Mouse (Mus musculus) natural killer cell, adult 2 months (primary cell): ENCODE results near the gene Adh1.

Experiments
- DNase-seq, 2 experiments: peaks; one replicate each; pipeline ENCODE4 v3.0.0; 2022; ENCODE audit warnings: low spot score in 2 of 2

Gene Adh1

DNA sequence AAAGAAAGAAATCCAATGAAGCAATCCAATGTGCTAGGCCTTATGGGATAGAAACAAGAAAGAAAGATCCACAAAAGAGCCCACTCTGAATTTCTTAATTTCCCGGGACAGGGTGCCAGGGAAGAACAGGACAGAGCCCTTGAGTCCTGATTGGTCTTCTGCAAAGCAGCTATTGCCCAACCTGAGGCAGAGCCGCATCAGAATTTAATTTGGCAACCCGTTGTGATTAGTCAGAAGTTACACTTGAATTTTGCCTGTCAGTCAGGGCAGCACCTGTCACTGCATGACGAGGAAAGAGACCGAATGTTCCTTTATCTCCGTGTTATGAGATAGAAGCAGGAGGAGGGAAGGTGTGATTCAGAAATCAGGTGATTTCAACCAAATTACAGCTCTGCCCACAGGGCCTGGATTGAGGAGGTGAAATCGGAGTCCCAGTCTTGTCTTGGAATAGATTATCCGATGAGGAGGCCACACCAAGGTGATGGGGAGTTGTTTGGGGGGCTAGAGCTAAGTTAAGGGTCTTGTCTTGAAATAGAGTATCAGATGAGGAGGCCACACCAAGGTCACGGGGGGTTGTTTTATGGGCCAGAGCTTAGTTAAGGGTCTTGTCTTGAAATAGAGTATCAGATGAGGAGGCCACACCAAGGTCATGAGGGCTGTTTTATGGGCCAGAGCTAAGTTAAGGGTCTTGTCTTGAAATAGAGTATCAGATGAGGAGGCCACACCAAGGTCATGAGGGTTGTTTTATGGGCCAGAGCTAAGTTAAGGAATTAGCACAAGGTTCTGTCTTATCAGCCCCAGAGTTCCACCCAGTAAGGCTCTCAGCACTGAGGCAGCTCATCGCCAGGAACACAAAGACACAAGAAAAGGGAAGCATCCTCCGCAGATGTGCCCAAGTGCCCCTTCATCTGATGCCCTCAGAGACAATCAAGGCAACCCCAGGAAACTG, at the start of gene Adh1:
Adh1 (plus strand) TSS at position 271 of the 949 bp plus-strand sequence.
- no peak for DNase-seq

DNA sequence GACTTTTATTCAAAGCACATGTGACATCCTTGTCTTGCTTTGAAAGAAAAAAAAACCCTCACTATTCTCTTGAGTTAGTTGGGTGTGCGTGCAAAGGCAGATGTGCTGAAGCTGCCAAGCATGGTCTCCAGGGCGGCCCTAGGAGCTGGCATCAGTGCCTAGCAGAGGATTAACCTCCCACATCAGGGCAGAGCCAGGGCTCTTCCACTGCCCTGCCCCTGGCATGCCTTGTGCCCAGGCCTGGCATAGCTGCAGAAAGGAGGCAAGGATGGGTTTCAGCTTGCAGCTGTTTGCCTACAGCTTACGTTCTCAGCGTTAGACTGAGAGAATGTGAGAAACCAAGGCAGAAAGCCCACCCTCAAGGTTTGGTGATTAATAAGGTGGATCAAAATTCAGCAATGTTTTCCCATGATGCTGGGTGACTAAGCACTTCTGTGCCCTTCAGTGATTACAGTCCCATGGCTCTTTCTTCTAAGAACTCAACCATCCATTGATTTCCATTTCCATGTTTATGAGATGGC, 48.3 kb upstream of the Adh1 start:
- no peak for DNase-seq

DNA sequence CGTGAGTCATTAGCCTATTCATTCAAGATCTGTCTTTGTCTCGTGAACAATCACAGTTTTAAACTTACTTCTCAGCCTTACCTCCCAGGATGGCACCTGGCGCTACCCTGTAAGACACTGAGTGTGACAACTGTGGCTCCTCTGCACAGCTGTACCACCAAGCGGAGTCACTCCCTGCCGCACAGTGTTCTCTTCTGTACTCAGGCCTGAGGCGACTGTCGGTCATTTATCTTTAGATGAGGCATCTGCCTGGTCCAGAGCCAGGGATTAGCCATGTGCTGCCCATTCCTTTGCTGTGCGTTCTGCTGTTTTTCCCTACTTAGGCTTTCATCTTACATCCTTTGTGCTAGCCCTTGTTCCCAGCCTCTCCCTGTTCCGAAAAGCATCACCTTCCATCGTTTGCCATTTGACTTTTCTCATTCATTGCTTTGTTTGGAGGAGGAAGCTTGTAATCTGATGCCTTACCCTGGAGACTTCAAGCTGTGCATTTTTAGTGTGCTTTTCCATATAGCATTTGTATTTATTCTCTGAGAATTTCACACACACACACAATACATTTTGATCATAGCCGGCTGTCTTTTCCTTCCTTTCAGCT, 45.3 kb upstream of the Adh1 start:
- no peak for DNase-seq

DNA sequence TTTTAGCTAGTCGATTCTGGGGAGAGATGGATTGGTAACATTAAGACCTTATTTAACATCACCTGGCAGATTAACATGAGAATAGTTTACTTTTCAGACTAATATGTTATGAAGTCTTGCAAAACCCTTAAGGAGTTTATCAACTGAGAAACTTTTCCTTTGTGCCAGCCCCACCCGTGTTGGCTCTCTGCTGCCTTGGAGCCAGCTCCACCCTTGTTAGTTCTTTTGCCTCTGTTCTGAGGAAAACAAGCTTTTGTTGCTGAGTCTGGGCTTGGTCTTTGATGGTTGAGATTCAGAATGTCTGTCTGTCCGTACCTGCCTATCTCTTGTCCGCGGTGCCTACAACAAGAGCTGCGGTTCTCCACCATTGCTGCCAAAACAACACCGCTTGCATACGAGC, 44.7 kb upstream of the Adh1 start:
- DNase-seq, result no peak

DNA sequence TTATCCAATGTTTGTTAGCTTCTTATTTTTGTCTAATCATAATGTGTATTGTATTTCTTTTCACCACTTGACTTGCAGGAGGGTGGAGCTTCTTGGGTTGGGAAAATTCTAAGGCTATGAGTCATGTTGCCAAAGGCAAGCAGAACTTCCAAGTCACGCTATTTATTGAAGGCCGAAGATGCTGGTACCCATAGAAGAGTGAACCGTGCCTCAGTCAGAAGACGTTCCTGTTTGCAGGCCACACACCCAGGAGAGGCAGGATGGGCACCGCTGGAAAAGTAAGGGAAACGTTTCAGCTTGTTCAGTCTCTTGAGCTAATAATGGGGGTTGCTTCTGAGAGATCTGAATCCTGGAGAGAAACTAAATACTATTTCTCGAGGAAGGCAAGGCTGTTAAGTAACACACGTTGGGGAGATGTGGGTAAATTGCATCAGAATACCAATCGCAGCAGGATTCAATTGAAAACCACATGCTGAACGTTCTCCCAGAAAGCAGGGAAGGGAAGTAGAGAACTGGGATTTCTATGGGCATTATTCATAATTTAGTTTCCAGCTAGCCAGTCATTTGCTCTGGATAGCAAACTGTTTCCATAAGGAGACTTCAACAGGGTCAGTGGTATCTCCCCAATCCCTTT, 43.0 kb upstream of the Adh1 start, which contains the start of gene Adh7:
Adh7 (plus strand) TSS at position 130 of the 634 bp plus-strand sequence.
- no peak for DNase-seq

DNA sequence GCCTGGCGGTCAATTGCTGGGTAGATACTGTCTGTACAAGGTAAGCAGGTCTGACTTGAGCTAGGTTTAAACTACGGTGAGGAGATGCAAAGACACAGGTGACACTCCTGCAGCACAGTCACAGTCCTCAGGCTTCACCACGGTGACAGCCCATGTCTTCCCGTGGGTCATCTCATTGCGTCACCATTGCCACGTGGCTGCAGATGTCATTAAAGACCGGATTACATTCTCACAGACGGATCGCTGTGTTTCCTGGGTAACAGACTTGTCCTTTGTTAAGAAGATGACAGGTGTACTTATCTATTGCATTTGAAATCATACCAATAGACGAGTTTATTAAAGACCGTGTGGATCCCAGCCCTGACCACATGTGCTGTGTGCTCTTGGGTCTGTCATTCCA, 39.7 kb upstream of the Adh1 start:
- DNase-seq, result no peak

DNA sequence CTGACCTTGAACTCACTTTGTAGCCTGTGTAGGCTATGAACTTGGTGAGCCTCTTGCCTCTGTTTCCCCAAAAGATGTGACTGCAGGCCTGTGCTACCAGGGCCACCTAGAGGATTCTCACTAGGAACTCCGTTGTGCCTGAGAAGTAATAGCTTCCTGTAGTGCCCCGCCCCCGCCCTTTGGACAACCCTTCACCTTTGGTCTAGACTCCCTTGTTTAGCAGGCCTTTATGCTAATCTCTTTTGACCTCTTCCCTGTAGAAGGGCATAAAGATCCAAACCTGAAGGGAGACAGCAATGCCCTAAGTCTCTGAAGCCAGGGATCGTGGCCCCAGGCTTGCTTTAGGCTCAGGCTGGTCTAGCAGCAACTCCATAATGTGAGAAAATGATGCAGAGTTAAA, 38.3 kb upstream of the Adh1 start:
- DNase-seq, result no peak

DNA sequence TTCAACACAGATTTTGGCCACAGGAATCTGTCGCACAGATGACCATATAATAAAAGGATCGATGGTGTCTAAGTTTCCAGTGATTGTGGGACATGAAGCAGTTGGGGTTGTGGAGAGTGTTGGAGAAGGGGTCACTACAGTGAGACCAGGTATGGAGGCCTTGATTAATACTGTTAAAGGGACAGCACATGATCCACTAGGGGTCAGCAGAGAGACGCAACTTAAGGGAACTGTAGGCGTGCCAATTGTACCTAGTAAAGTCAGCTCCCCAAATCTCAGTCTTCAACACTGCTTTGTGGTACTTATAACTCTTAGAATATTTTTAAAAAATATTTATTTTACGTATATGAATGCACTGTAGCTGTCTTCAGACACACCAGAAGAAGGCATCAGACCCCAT, 37.8 kb upstream of the Adh1 start:
- peak; percentile 20 to 41 for DNase-seq

DNA sequence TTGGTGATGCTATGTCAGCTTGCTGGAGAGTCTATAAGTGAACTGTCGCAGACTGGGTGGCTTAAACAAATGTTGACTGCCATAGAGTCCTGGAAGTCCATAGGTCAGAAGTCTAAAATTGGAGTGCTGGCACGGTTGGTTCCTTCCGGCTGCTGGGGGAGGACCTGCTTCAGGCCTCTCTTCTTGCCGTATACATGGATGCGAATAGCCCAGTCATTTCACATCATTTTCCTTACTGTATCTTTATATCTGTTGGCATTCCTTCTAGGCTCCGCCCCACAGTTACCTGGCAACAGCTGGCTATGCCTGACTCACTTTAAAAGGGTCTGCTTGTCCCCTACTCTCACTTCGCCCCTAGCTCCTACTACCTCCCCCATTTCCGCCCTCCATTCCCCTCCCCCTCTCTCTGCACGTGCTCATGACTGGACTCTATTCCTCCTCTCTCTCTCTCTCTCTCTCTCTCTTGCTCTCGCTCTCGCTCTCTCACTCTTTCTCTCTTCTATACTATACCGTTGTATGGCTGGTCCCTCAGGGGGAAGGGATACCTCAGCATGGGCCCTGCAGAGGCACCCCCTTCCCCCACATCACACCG, 36.3 kb upstream of the Adh1 start:
- no peak for DNase-seq

DNA sequence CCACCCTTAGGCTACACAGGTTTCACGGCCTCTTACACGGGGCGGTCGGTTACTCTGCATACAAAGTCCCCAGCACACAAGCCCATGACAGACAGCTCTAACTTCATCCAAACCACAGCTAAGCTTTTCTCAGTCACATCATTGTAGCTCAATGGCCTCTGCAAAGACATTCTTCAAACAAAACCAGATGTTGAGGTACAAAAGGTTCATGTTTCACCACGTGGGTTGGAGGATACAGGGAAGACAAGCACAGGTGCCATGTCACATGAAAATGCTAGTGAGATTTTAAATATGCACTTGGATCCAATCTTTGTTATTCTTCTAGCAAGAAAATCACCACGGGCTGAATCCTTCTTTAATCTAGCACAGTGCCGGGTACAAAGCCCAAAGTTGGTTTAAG, 35.5 kb upstream of the Adh1 start:
- DNase-seq, result no peak

DNA sequence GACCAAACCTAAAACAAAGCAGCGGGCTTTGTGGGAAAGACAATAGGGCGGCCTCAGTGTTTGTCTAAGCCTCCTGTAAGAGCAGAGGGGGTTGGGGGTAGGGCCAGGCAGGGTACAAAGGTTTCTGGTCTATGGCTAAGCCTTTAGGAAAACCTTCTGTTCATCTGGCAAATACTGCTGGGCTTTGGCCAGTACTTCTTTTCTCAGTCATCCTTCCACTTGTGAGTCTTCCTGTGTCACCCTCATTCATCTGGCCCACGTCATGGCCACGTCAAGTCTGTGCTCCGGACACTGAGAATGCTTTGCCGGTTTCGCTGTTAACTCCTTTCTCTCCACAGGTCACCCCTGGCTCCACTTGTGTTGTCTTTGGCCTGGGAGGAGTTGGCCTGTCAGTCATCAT, 34.9 kb upstream of the Adh1 start:
- DNase-seq, result no peak

DNA sequence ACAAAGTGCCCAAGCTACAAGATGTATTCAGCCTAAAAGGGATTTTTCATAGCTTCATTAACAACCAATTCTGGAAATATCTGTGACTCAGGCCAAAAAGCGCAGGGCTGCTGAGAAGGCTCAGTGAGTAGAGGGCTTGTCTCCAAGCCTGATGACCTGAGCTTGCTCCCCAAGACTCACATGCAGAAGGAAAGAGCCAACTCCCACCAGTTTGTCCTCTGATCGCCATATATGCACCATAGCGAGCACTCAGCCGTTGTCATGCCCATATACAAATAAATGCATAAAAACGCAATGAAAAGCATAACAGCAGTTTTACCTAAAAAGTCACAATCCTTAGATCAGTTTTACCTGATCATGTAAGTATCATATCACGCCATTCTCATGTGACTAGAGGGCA, 34.3 kb upstream of the Adh1 start:
- no peak for DNase-seq

DNA sequence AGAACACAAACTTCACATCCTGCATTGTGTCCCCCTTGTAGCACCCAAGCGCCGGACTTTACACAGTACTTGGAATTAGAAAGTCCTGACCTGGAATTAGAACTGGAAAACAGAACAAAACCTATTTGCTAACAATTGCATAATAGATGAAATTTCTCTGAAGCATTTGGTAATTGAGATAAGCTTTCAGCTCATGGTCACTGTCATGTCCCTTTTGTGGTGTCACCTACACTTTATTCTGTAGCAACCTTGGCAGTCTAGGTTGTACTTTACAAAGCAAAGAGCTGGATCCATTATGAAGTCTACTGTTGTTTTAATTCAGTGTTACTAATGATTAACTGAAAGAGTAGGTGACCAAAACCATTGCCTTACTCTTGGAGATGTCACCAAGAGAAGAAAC, 33.7 kb upstream of the Adh1 start:
- DNase-seq, result no peak

DNA sequence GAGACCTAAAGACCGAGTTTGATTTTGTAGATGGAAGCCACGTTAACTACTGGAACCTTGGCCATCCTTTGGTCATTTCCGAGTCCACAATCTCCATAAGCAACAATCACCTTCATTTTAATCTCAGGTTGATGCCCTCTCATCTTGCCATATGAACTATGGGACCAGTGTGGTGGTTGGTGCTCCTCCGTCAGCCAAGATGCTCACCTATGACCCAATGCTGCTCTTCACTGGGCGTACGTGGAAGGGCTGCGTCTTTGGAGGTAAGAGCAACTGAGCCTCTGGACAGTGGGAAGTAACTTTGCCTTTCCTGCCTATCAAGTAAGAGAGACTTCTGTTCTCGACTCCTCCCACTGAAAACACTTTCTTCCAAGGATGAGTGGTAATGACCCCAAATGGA, 33.0 kb upstream of the Adh1 start:
- no peak for DNase-seq

DNA sequence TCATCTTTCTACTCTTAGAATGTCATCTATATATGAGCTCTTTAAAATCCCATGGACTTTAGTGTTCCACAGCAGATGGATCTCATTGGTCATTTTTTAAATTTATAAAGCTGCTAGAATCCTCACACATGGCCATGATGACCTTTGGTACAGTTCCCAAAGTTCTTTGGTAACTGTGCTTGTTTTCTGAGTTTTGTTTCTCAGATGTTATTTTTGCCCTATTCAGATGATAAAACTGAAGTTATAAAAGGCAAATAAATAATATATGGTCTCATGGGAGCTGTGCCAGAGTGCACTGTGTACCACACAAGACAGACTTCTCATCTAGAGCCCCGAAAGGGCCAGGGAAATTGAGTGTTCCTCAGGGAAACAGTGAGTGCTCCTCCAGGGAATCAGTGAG, 31.3 kb upstream of the Adh1 start:
- DNase-seq, result no peak

DNA sequence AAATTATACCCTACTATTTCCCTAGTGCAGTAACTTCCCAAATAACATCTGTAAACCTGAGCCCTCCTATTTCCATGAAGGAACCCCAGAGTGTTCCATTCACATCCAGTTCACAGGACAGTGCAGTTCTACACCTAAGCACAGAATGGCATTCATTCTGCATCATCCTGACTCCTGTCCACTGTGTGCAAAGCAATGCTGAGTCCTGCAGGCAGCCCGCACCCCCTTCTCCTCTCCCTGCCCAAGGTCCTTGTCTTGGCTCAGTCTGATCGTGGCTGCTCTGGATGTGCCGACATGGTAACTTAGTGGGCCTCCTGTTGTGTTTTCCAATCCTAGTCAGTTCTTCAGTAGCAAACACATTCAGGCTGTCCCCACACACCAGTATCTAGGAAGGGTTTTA, 30.5 kb upstream of the Adh1 start:
- no peak for DNase-seq

DNA sequence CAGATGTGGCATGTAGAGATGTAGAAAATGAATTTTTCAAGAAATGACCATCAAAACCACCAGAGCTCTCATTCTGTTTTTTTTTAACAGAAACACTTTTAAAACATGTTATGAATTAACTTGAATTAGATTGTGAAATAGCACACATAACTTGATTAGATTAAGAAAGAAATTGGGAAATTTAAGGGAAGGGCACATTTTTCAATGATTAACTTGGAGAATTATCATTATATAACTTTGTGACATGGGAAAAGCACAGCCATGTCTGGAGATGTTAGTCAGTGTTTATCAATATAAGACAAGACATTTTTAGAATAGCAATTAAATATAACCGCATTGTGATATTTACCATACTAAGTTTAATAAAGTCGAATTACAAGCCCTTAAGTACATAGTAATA, 29.3 kb upstream of the Adh1 start:
- DNase-seq, result no peak

DNA sequence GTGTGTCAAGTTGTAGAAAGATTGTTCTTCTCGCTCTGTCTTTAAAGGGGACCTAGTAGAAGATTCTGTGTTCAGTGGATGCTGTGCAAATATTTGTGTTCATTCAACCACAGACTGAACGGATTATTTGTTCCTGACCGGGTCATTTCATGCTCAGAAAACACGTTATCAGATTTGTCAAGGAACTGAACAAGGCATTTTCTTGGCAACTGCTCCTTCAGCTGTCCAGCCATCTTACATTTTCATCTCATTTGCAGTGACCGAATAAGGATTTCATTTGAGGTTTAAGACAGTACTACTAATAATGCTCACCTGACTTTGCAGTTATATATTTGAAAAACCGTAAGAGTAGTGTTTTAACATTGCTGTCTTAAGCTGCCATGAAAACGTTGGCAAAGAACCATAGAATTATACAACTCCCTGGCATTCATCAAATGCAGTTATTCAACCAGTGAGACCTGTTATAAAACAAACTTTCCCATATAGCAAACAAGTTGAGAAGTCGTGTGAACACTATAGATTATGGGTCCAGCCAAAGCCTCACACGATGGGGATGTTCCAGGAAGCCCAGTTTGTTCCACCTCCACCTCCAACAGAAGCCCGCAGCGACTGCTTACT, 24.1 kb upstream of the Adh1 start:
- DNase-seq, result no peak

DNA sequence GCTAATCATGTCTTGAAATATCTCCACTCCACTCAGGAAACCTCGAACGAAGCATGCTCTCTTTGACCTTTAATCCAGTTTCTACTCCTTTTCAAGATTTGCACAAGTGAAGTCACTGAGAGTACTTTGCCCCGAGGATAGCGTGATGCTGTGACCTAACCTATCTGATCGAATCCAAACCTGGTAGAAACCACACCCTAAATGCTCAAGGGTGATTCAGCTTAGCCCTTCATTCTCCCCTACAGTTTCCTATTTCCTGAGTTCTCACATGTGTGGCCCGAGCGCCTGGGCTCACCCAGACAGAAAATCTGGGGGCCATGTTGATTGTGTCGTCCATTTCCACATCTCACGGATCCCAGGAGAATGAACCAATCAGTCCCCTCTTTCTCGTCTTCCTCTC, 22.7 kb upstream of the Adh1 start:
- no peak for DNase-seq

DNA sequence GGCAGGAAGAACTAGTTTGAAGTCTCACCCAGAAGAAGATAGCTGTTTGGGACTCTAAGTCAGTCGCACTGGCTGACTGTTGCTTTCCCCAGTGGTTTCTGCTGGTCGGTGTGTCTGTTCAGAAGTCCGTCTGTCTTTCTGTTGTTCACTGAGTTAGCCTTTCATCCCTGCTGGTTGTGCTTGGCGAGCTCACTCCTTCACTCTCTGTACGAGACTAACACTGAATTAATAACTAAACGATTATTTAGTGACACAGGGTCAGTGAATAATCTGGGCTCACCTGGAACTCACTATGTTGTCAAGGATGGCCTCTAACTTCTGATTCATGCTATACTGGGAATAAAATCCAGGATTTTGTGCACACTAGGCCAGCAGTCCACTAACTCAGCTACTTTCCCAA, 21.3 kb upstream of the Adh1 start:
- DNase-seq, result no peak

DNA sequence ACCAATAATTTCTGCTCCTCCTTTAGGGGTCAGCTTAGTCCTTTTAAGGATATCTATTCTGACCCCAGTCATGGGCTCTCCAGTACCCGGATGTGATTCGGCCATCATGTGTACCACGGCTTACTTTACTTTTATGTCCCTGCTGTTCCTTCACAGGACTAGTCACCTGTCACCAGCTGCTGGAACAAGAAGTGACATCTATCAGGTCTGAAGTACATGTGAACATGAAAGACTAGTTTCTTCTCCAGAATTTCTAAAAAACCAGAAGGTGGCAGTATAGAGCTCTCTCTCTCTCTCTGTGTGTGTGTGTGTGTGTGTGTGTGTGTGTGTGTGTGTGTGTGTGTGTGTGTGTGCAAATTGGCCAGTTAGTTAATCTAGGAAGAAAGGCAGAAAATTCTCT, 20.4 kb upstream of the Adh1 start:
- no peak for DNase-seq

DNA sequence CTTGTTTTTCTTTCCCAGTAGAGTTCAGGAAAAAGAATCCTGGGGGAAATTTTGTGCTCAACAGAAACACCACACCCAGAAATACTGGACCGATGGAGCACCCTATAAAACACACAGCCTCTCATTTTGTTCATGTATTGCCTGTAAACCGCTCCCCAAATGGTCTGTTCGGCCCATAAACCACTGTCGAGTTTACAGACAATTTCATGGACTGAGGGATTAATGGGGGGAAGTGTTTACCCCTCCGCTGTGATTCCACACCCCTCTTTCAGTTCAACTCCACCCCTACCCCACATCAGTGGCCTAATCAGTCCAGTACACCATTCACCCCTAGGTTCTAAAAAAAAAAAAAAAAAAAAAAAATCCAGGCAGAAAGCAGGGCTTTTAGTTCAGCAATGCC, 19.8 kb upstream of the Adh1 start:
- DNase-seq, result no peak
